Mouse (Mus musculus): ENCODE data around the gene Wdr81.

- TF ChIP-seq CTCF (IDR thresholded peaks at IDR 0.05; ENCODE audit: extremely low read depth, insufficient read depth, low read length) (no peak), POLR2A (IDR thresholded peaks at IDR 0.05; ENCODE audit: extremely low read depth, insufficient read depth, low read length) (no peak)
Observed at GRCm38 (mm10) chr11:75443711-75444110, 10.8 kb downstream of the Wdr81 start.

Measured in cortical plate, adult 2 months (tissue).